Mouse (Mus musculus) adrenal gland, postnatal 4 days (tissue): Measurements from ENCODE around the gene Sart3. TPM values are rescaled to one million over a fixed set of nuclear protein-coding genes. Genes with fewer than 3 reads are reported as not detected.
"Not testable (repeated sequence)": the region's sequence is repeated elsewhere in the genome, so short reads cannot be mapped to it uniquely, and the experiment has no call there.

ENCODE experiments used
- DNase-seq, 2 experiments: peaks; one replicate each; pipeline ENCODE4 v3.0.0; 2021 to 2022; ENCODE audit warnings: low spot score in 2 of 2, mixed read lengths in 2 of 2
- total RNA-seq, 2 experiments: library from RNA; stranded (reverse); gene quantifications; 2 replicates each; pipeline ENCODE4 v1.2.3; 2021

Sart3 gene
- total RNA-seq, 2 experiments from 2014 or later, result 48.2 to 53.9 TPM

DNA sequence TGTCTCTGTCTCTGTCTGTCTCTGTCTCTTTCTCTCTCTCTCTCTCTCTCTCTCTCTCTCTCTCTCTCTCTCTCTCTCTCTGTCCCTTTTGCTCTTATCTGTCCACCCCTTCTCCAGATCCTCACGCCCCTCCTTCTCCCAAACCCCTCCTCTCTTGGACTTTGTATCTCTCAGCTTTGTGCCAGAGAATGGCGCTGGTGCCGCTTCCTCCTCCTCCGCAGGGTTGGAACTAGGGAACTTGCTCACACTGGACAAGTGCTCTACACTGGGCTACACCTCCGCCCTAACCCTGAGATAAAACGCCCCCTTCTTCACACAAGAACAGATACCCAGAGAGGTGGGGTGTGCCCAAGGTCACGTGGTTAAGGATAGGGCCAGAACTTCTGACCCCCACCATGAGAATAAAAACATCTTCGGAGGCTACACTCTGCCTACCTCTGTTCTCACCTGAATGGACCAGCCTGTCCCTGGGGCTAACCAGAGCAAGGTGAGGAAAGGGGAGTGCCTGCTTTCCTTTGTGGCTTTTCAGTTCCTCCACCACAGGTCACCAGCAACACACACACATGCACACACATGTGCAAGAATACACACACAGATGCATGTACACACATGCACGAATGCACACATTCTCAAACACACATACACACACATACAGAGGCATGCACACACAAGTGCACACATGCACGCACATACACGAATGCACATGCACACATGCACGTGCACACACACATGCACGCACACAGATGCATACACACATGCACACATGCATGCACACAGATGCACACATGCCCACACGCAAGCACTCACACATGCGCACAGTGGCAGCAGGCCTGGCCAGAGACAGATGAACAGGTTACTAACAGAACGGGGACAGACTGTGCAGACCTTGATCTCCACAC, 19.1 kb upstream of the Sart3 start:
- DNase-seq, result no peak

DNA sequence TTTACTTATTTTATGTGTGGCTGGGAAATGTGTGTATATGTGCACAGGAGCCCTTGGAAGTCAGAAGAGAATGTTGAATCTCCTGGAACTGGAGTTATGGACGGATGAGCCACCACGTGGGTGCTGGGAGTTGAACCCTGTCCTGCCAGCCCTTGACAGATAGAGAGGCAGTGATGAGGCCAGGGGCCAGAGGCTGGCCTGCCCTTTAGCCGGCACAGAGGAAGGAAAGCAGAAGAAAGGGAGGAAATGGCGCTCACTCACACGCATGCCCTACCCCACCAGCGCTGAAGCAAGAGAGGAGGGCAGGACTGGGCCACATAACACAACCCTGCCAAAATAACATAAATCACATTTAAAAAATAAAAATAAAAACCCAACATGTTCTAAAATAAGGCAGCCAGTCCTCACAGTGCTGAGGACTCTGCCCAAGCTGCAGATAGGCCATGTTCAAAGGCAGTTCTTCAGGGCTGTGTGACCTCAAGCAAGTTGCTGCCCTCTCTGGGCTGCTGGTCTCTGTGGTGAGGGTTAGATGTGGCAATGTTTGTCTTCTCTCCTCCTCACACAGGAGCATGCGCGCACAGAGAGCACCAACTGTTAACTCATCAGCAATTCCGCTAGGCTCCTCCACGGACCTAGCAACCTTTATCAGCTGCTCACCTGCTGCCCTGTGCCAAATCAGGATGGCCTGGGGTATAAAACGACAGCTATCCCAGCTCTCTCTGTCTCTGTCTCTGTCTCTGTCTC, 18.3 kb upstream of the Sart3 start:
- DNase-seq, result no peak

GRCm38 (mm10) chr5:113789075-113789788, 16.9 kb upstream of the Sart3 start:
- DNase-seq, result no peak

DNA sequence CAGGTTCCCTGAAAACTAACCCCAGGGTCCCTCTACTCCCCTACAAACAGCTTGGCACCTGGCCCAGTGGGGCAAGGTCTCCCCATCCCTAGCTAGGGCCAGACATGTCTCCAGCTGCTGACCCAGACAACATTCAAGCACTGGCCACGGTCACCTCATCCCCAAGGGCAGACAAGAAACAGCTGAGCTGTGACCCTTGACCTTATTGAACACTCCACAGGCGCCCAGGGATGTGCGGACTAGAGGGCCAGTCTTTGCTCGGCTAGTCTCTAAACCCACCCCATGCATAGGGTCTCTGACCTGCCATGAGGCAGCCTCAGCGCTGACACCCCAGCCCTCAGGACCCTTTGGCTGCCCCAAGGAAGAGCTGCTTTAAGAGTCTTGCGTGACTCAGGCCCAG, 16.3 kb upstream of the Sart3 start:
- no peak for DNase-seq

DNA sequence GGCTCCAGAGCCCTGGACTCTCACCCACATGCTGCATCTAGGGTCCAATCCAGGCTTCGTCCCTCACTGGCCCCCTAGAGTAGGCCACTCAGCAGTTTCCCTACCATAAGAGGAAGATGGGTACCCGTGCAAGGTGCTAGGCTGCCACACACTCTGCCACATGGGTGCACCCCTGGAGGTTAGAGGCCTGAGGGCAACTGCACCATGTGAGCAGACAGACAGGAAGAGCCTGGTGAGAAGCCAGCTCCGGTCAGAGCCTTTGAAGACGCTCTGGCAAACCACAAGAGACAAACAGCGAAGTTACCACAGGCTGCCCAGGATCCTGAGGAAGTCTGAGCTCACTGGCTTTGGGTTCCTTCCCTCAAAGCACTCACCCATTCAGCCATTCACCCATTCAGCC, 14.7 kb upstream of the Sart3 start:
- no peak for DNase-seq

GRCm38 (mm10) chr5:113784104-113784503, 11.8 kb upstream of the Sart3 start:
- not testable (repeated sequence) for DNase-seq

DNA sequence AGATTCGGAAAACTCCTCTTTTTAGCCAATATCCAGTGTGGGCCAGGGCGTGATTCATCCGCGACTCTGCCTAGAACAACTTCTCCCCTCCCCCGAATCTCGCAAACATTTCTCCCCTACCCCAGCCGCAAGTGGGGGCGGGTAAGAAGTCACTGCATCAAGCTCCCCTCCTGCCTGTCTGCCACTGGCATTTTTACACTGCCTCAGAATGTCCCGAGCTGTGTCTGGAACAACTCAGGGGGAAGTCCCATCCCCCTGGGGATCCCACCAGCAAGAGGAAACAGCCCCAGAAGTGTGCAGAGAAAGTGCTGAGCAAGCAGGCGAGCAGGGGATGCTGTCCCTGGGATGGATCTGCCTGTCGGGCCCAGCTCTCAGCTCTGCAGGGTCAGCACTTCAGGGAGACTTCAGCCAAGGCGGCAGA, 11.3 kb upstream of the Sart3 start:
- DNase-seq, result peak in 1 of 2 experiments; percentile 28

GRCm38 (mm10) chr5:113782624-113783023, 10.3 kb upstream of the Sart3 start:
- no peak for DNase-seq

DNA sequence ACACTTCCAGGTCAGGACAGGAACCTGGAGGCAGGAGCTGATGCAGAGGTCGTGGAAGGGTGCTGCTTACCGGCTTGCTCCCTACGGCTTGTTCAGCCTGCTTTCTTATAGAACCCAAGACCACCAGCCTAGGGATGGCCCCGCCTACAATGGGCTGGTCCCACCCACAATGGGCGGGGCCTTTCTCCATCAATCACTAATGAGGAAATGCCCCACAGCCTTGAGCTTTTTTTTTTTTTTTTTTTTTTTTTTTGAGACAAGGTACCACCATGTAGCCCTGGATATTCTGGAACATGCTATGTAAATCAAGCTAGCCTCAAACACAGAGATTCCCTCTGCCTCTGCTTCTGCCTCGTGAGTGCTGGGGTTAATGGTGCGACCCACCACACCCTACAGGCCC, 9.6 kb upstream of the Sart3 start:
- DNase-seq, result no peak

DNA sequence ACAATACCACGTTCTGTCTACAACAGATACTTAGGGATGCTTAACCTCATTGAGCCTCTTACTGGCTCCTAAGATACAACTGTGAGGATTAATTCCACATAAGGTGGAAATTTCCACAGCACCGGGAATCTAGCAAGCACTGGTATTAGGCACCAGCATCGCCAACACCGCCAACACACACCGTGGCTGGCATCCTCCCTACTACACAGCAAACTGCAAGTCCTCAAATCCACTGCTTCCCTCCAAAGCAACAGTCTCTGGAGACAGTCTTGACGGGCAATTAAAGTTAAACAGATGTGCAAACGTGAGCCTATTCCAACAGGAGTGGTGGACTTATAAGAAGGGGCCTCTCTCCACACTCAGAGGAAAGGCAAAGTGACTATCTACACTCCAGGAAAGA, 8.9 kb upstream of the Sart3 start:
- DNase-seq, result no peak

- no peak for DNase-seq
Measured at GRCm38 (mm10) chr5:113780763-113781162, 8.5 kb upstream of the Sart3 start.

DNA sequence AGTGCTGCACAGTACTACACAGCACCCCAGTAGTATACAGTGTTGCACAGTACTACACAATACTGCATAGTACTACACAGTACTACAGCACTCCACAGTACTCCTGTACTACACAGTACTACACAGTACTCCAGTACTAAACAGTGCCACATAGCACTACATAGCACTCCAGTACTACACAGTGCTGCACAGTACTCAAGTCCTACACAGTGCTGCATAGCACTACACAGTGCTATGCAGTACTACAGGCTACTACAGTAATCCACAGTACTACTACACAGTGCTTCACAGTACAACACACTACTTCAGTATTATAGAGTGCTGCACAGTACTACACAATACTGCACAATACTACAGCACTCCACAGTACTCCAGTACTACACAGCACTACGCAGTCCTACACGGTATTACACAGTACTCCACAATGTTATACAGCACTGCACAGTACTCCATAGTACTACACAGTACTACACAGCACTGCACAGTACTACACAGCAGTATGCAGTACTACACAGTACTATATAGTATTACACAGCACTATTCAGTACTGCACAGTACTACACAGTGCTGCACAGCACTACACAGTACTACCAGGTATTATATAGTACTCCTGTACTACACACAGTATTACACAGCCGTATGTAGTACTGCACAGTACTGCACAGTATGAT, 7.9 kb upstream of the Sart3 start:
- no peak for DNase-seq

DNA sequence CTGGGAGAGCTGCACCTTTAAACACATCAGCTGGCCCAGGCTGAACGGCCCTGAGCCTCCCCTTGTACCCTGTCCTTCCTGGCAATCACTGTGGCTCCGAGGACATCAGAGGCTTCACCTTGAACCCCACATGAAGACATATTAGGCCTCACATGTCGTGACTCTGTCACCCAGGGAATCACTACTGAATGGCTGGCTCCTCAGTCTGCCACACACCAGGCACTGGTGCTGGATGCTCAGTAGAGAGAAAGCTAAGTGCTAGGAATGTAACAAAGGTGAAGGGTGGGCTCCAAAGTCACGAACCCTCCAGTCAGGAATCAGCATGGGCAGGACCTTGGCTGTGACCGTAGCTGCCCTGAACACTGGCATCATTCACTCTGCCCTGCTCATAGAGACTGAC, 7.3 kb upstream of the Sart3 start:
- DNase-seq, result no peak

- not testable (repeated sequence) for DNase-seq
Measured at GRCm38 (mm10) chr5:113777728-113778127, 5.4 kb upstream of the Sart3 start.

- no peak for DNase-seq
Measured at GRCm38 (mm10) chr5:113776896-113777226, 4.6 kb upstream of the Sart3 start.

DNA sequence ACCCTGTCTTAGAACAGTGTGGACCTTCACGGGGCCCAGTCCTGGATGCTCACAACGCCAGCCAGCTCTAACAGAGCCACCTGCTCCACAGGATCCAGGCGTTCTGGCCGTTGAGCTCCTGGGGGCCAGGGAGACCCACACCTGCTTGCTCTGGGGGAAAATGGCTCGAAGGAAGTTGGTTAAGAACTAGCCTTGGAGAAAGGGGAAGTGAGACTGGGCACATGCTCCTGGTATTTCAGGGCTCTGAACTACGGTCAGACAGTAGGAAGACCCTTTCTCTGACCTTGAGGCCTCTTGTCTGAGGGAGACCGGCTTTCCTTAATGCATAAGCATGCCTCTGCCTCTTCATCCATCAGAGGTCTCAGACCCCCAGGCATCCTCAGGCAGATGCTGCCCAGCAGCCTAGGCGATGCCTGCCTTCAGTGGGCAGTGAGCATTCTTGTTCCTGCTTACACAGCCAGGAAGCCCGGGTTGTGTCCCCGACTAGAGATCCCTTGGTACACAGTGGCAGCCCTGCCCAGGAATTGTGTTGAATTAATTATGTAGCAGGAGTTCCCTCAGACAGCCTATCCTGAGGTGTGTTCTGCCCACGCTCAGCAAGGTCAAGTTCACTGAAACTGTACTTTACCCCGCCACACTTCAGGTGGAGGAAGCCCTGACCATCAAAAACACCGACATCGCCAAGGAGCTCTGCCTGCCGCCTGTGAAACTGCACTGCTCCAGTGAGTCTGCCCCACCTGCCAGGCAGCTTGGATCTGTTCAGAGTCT, 4.0 kb upstream of the Sart3 start:
- no peak for DNase-seq

GRCm38 (mm10) chr5:113775585-113775984, 3.3 kb upstream of the Sart3 start:
- no peak for DNase-seq

DNA sequence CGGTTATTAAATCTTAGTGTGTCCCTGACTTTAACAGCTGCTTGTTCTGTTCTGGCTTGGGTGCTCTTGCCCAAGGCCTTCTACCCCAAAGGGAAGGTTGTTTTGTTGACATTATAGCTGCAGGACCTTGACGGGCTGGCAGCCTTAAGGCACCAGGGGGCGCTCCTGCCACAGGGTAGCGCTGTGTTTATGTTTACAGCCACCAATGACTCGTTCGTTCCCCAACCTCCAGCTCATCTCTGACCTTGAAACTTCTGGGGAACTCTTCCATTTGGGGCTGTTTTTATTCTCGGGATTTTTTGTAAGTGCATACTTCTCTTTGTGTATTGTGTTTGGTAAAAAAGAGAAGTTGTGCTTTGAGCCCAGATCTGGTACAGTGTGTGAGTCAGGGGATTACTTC, 1.4 kb upstream of the Sart3 start:
- peak; percentile 79 to 90 for DNase-seq

- peak in 1 of 2 experiments; percentile 37 for DNase-seq
Measured at GRCm38 (mm10) chr5:113772905-113773519, 702 bp upstream of the Sart3 start.
